Mouse (Mus musculus) CD4-positive, CD25-positive, alpha-beta regulatory T cell, adult 9 weeks (primary cell): ENCODE measurements around the gene Dmkn. TPM values are rescaled to one million over a fixed set of nuclear protein-coding genes. Genes with fewer than 3 reads are reported as not detected.

ENCODE experiments used
- polyA plus RNA-seq: library from polyadenylated mRNA; unstranded; fragments of 100-300 nt; shearing (Covaris generic); gene quantifications from one replicate; pipeline ENCODE4 v1.2.1, GENCODE M21; 2017

Gene Dmkn
- polyA plus RNA-seq = not detected

GRCm38 (mm10) chr7:30763456-30763855, at the start of gene Dmkn:
Dmkn (plus strand) TSS chr7:30763756.

GRCm38 (mm10) chr7:30729396-30730063, 34.0 kb upstream of the Dmkn start, which contains the start of gene Tmem147:
Tmem147 (minus strand) TSS chr7:30729540.

GRCm38 (mm10) chr7:30743617-30744016, 19.9 kb upstream of the Dmkn start, which contains the start of gene Gapdhs:
Gapdhs (minus strand) TSS chr7:30743681.

GRCm38 (mm10) chr7:30751086-30751669, 12.4 kb upstream of the Dmkn start, which contains the start of gene Sbsn:
Sbsn (plus strand) TSS chr7:30751471.

GRCm38 (mm10) chr7:30787377-30788022, 23.9 kb downstream of the Dmkn start, which contains the start of gene Krtdap:
Krtdap (plus strand) TSS chr7:30787896.

GRCm38 (mm10) chr7:30823675-30824074, 60.1 kb downstream of the Dmkn start, which contains the start of gene Ffar2:
Ffar2 (minus strand) TSS chr7:30823775.

Other genes starting within 250 kb of the Dmkn start
- gene Arhgap33, start 228.7 kb upstream of the Dmkn start, polyA plus RNA-seq = 1.8 TPM
- gene Hspb6, start 211.6 kb upstream of the Dmkn start, polyA plus RNA-seq = 5.2 TPM
- gene Proser3, start 211.5 kb upstream of the Dmkn start, polyA plus RNA-seq = 10.0 TPM
- 117 TPM for gene Lin37, start 203.9 kb upstream of the Dmkn start, polyA plus RNA-seq
- gene U2af1l4, start 200.5 kb upstream of the Dmkn start, polyA plus RNA-seq = 68.8 TPM
- 97.7 TPM for gene Gm49396, start 200.4 kb upstream of the Dmkn start, polyA plus RNA-seq
- gene Psenen, start 200.1 kb upstream of the Dmkn start, polyA plus RNA-seq = 274 TPM
- 171 TPM for gene Igflr1, start 198.3 kb upstream of the Dmkn start, polyA plus RNA-seq
- gene Kmt2b, start 175.0 kb upstream of the Dmkn start, polyA plus RNA-seq = 8.9 TPM
- gene Zbtb32, start 164.8 kb upstream of the Dmkn start, polyA plus RNA-seq = 15.6 TPM
- gene Upk1a, start 150.9 kb upstream of the Dmkn start, polyA plus RNA-seq = 0.65 TPM
- 713 TPM for gene Cox6b1, start 137.6 kb upstream of the Dmkn start, polyA plus RNA-seq
- not detected for gene Etv2, start 127.9 kb upstream of the Dmkn start, polyA plus RNA-seq
- 195 TPM for gene Rbm42, start 113.4 kb upstream of the Dmkn start, polyA plus RNA-seq
- gene Haus5, start 98.8 kb upstream of the Dmkn start, polyA plus RNA-seq = 40.4 TPM
- not detected for gene Pmis2, start 92.2 kb upstream of the Dmkn start, polyA plus RNA-seq
- gene 2200002J24Rik, start 64.8 kb upstream of the Dmkn start, polyA plus RNA-seq = not detected
- gene Atp4a, start 51.5 kb upstream of the Dmkn start, polyA plus RNA-seq = not detected
- gene Tmem147, start 34.2 kb upstream of the Dmkn start, polyA plus RNA-seq = 133 TPM
- gene Gapdhs, start 20.1 kb upstream of the Dmkn start, polyA plus RNA-seq = 0.63 TPM
- gene Sbsn, start 12.3 kb upstream of the Dmkn start, polyA plus RNA-seq = 1.1 TPM
- not detected for gene Krtdap, start 24.1 kb downstream of the Dmkn start, polyA plus RNA-seq
- 0.51 TPM for gene Ffar2, start 60.0 kb downstream of the Dmkn start, polyA plus RNA-seq
- gene Ffar3, start 92.4 kb downstream of the Dmkn start, polyA plus RNA-seq = not detected
- gene Ffar1, start 97.8 kb downstream of the Dmkn start, polyA plus RNA-seq = 0.06 TPM
- gene Cd22, start 116.6 kb downstream of the Dmkn start, polyA plus RNA-seq = 14.0 TPM
- gene Mag, start 151.1 kb downstream of the Dmkn start, polyA plus RNA-seq = not detected
- not detected for gene Hamp2, start 160.9 kb downstream of the Dmkn start, polyA plus RNA-seq
- not detected for gene Hamp, start 180.3 kb downstream of the Dmkn start, polyA plus RNA-seq
- 8.8 TPM for gene Usf2, start 193.0 kb downstream of the Dmkn start, polyA plus RNA-seq
- gene Lsr, start 209.7 kb downstream of the Dmkn start, polyA plus RNA-seq = 2.7 TPM
- gene Fam187b, start 210.0 kb downstream of the Dmkn start, polyA plus RNA-seq = 0.72 TPM